Mouse (Mus musculus) lung, postnatal 0 days (tissue): ENCODE data around the gene Gm8677.
"Not testable (repeated sequence)": the region's sequence is repeated elsewhere in the genome, so short reads cannot be mapped to it uniquely, and the experiment has no call there.

ENCODE experiments used
- CTCF ChIP-seq: IDR thresholded peaks from 2 replicates; pipeline ENCODE4 v1.5.1; 2016; ENCODE audit warnings: antibody characterized with exemption, mild to moderate bottlenecking
- EP300 ChIP-seq: IDR thresholded peaks from 2 replicates; pipeline ENCODE4 v1.6.1; 2016; ENCODE audit warnings: antibody characterized with exemption, mild to moderate bottlenecking, control low read depth

GRCm38 (mm10) chr7:22522667-22523066 lies 12.0 kb downstream of the Gm8677 start, which contains the start of gene Vmn1r152:
- TF ChIP-seq CTCF, EP300: not testable (repeated sequence)
